Mouse (Mus musculus) lung, postnatal 10 days (tissue): Measurements from ENCODE around the gene Cdhr3.

Source experiments
- DNase-seq: peaks from one replicate; pipeline ENCODE4 v3.0.0; 2021

The Cdhr3 gene

GRCm38 (mm10) chr12:33071901-33072672, 20.6 kb downstream of the Cdhr3 start:
- DNase-seq = peak; percentile 19

- DNase-seq = no peak
Observed at GRCm38 (mm10) chr12:33068977-33069376, 23.7 kb downstream of the Cdhr3 start.

GRCm38 (mm10) chr12:33066355-33066754, 26.3 kb downstream of the Cdhr3 start:
- DNase-seq = peak; percentile 18

GRCm38 (mm10) chr12:33065162-33065561, 27.5 kb downstream of the Cdhr3 start:
- DNase-seq = no peak

- no peak for DNase-seq
Observed at GRCm38 (mm10) chr12:33064266-33064665, 28.4 kb downstream of the Cdhr3 start.

GRCm38 (mm10) chr12:33063250-33063649, 29.4 kb downstream of the Cdhr3 start:
- DNase-seq = no peak

- peak; percentile 18 for DNase-seq
Observed at GRCm38 (mm10) chr12:33062379-33062778, 30.3 kb downstream of the Cdhr3 start.

- DNase-seq = no peak
Observed at GRCm38 (mm10) chr12:33061651-33062050, 31.0 kb downstream of the Cdhr3 start.

GRCm38 (mm10) chr12:33057231-33058048, 35.2 kb downstream of the Cdhr3 start:
- DNase-seq = peak; percentile 34

- DNase-seq = no peak
Observed at GRCm38 (mm10) chr12:33056574-33056973, 36.1 kb downstream of the Cdhr3 start.

GRCm38 (mm10) chr12:33056074-33056473, 36.6 kb downstream of the Cdhr3 start:
- no peak for DNase-seq

- no peak for DNase-seq
Observed at GRCm38 (mm10) chr12:33053746-33054145, 38.9 kb downstream of the Cdhr3 start.

GRCm38 (mm10) chr12:33053311-33053710, 39.4 kb downstream of the Cdhr3 start:
- no peak for DNase-seq

- DNase-seq = no peak
Observed at GRCm38 (mm10) chr12:33048391-33048790, 44.3 kb downstream of the Cdhr3 start.

GRCm38 (mm10) chr12:33046434-33046833, 46.2 kb downstream of the Cdhr3 start:
- no peak for DNase-seq

- peak; percentile 43 for DNase-seq
Observed at GRCm38 (mm10) chr12:33045533-33046361, 46.9 kb downstream of the Cdhr3 start.

GRCm38 (mm10) chr12:33041476-33041875, 51.2 kb downstream of the Cdhr3 start:
- DNase-seq = no peak

GRCm38 (mm10) chr12:33040811-33041210, 51.9 kb downstream of the Cdhr3 start:
- DNase-seq = no peak

- DNase-seq = no peak
Observed at GRCm38 (mm10) chr12:33038676-33039075, 54.0 kb downstream of the Cdhr3 start.

- peak; percentile 65 for DNase-seq
Observed at GRCm38 (mm10) chr12:33035719-33036521, 56.8 kb downstream of the Cdhr3 start.

- DNase-seq = no peak
Observed at GRCm38 (mm10) chr12:33035089-33035718, 57.5 kb downstream of the Cdhr3 start.
